22 mouse cellular contexts compared by ENCODE assay signal in genomic region chr8:70849333-70849990, GRCm38 (mm10). TPM values are rescaled to one million over a fixed set of nuclear protein-coding genes. Genes with fewer than 3 reads are reported as not detected.
DNase-seq lines count a peak whose midpoint lies in the region; ATAC-seq lines count a peak whose summit lies in the region.
"Had no signal": no experiment of that assay in that cellular context is flagged by ENCODE, and none has a peak within 500 bp of the region (broad histone marks: within the 10 kb centered on the region; RNA-seq: fewer than 3 reads in every experiment).

No protein-coding gene starts in this region.

- H3K27me3 ChIP-seq in heart, embryonic 10.5 days (ENCODE audit: insufficient read depth, poor library complexity, severe bottlenecking), result peaks cover 68% of the 10 kb centered on the region
- peaks cover 10% of the 10 kb centered on the region for H3K27me3 ChIP-seq in hindbrain, embryonic 12.5 days
- H3K27me3 ChIP-seq: embryonic facial prominence, embryonic 15.5 days; hindbrain, embryonic 15.5 days; limb, embryonic 15.5 days; midbrain, embryonic 13.5 days; neural tube, embryonic 13.5 days had no signal

- H3K4me1 ChIP-seq in heart, embryonic 10.5 days, result peaks cover 27% of the 10 kb centered on the region
- peaks cover 7% of the 10 kb centered on the region; the same call in 1 of the 2 replicates for H3K4me1 ChIP-seq in hindbrain, embryonic 12.5 days
- H3K4me1 ChIP-seq: embryonic facial prominence, embryonic 15.5 days had no signal

- intact Hi-C loops in heart, postnatal 25 days (cut with DNase I), result no loop called here

- H3K27ac ChIP-seq in heart, embryonic 10.5 days, result no peak overlapping the region
- H3K27ac ChIP-seq in hindbrain, embryonic 12.5 days, result no peak overlapping the region
- H3K27ac ChIP-seq: embryonic facial prominence, embryonic 15.5 days; hindbrain, embryonic 15.5 days; kidney, postnatal 0 days; limb, embryonic 15.5 days; midbrain, embryonic 13.5 days; neural tube, embryonic 13.5 days had no signal

- H3K4me2 ChIP-seq in hindbrain, embryonic 12.5 days (replicated peaks), result no peak overlapping the region
- H3K4me2 ChIP-seq: embryonic facial prominence, embryonic 15.5 days; hindbrain, embryonic 15.5 days; limb, embryonic 15.5 days; midbrain, embryonic 13.5 days; neural tube, embryonic 13.5 days had no signal

- no peak overlapping the region for H3K4me3 ChIP-seq in heart, embryonic 10.5 days
- no peak overlapping the region for H3K4me3 ChIP-seq in hindbrain, embryonic 12.5 days
- H3K4me3 ChIP-seq: embryonic facial prominence, embryonic 15.5 days; forebrain, embryonic 10.5 days; hindbrain, embryonic 15.5 days; limb, embryonic 15.5 days; midbrain, embryonic 13.5 days; neural tube, embryonic 13.5 days had no signal

- no peaks in the 10 kb centered on the region for H3K36me3 ChIP-seq in heart, embryonic 10.5 days
- peaks cover 26% of the 10 kb centered on the region for H3K36me3 ChIP-seq in hindbrain, embryonic 12.5 days
- H3K36me3 ChIP-seq: embryonic facial prominence, embryonic 15.5 days; hindbrain, embryonic 15.5 days; limb, embryonic 15.5 days had no signal

- ATAC-seq in hindbrain, embryonic 12.5 days (ENCODE audit: low FRiP score), result no peak
- ATAC-seq in inflammation-experienced regulatory T-cells, adult 6 months, result no peak
- ATAC-seq: midbrain, embryonic 13.5 days had no signal

- peak; percentile 65 for DNase-seq in adrenal gland, postnatal 10 days
- DNase-seq in adrenal gland, adult 8-10 months, result no peak
- peak; percentile 63 for DNase-seq in heart, adult 8-10 months (ENCODE audit: low spot score)
- DNase-seq in heart, embryonic 10.5 days (ENCODE audit: low spot score), result no peak
- peak; percentile 51 for DNase-seq in ZHBTc4 (ENCODE audit: low read depth, low spot score)
- DNase-seq in heart, postnatal 25 days (ENCODE audit: low spot score), result peak; percentile 49
- DNase-seq: adrenal gland, postnatal 36 days; cerebellum, adult 18-20 months; cerebellum, postnatal 25 days; kidney, adult 11 months; layer of hippocampus, postnatal 36 days; lung, postnatal 10 days; thymus, postnatal 14 days had no signal

- 77% methylated on average over 3 of the region's 3 CpGs for WGBS in heart, embryonic 10.5 days
- WGBS in hindbrain, embryonic 12.5 days, result 81% methylated on average over 3 of the region's 3 CpGs

- H3K9me3 ChIP-seq in heart, embryonic 10.5 days, result no peaks in the 10 kb centered on the region
- H3K9me3 ChIP-seq in hindbrain, embryonic 12.5 days (replicated peaks), result no peaks in the 10 kb centered on the region
- H3K9me3 ChIP-seq: embryonic facial prominence, embryonic 15.5 days; forebrain, embryonic 10.5 days; hindbrain, embryonic 15.5 days; limb, embryonic 15.5 days; midbrain, embryonic 13.5 days; neural tube, embryonic 13.5 days had no signal

- no peak overlapping the region for H3K9ac ChIP-seq in hindbrain, embryonic 12.5 days
- H3K9ac ChIP-seq: embryonic facial prominence, embryonic 15.5 days; hindbrain, embryonic 15.5 days; limb, embryonic 15.5 days; midbrain, embryonic 13.5 days; neural tube, embryonic 13.5 days had no signal

RNA-seq across cellular contexts. Expression of gene Arrdc2, which starts 9.9 kb away (rescaled TPM):
- 10 to 100 TPM; 11.2 to 13.8 TPM for total RNA-seq in adrenal gland, postnatal 10 days (2021)
- 10 to 100 TPM; 11.7 to 17.7 (median 14.5) TPM for total RNA-seq in adrenal gland, adult 8-10 months (2022)
- total RNA-seq in heart, adult 8-10 months (2022), result 10 to 100 TPM in 3 of 4 experiments, 1 to 10 TPM in 1; 7.9 to 23.0 (median 13.6) TPM
- 3.7 and 3.8 TPM in 2 replicates for polyA plus RNA-seq in heart, embryonic 10.5 days (2016; fragmentation: Nextera tagmentation; extraction: Ambion mirVana)
- 10 to 100 TPM in 1 of 2 experiments, 1 to 10 TPM in 1; 9.2 to 10.2 TPM for total RNA-seq in heart, postnatal 25 days (2021)
- 9.8 and 11.1 TPM in 2 replicates for polyA plus RNA-seq in hindbrain, embryonic 12.5 days (2016; fragmentation: Nextera tagmentation; extraction: Ambion mirVana)
- polyA plus RNA-seq in inflammation-experienced regulatory T-cells, adult 6 months (2017; shearing (Covaris generic)), result 1 to 10 TPM; 1.9 to 7.8 (median 3.7) TPM

RNA-seq across cellular contexts. Expression of gene Kcnn1, which starts 13.6 kb away (rescaled TPM):
- 1 to 10 TPM; 3.0 to 3.1 TPM for total RNA-seq in adrenal gland, postnatal 10 days (2021)
- 1 to 10 TPM; 4.2 to 4.7 (median 4.4) TPM for total RNA-seq in adrenal gland, adult 8-10 months (2022)
- total RNA-seq in heart, adult 8-10 months (2022), result 10 to 100 TPM; 12.5 to 14.4 (median 13.2) TPM
- 1.1 and 1.6 TPM in 2 replicates for polyA plus RNA-seq in heart, embryonic 10.5 days (2016; fragmentation: Nextera tagmentation; extraction: Ambion mirVana)
- 1 to 10 TPM; 8.1 to 8.6 TPM for total RNA-seq in heart, postnatal 25 days (2021)
- polyA plus RNA-seq in hindbrain, embryonic 12.5 days (2016; fragmentation: Nextera tagmentation; extraction: Ambion mirVana), result 22.1 and 23.8 TPM in 2 replicates
- polyA plus RNA-seq in inflammation-experienced regulatory T-cells, adult 6 months (2017; shearing (Covaris generic)), result not detected

RNA-seq across cellular contexts. Expression of gene Ccdc124, which starts 24.3 kb away (rescaled TPM):
- total RNA-seq in adrenal gland, postnatal 10 days (2021), result 10 to 100 TPM; 42.0 to 42.6 TPM
- 10 to 100 TPM; 48.5 to 68.7 (median 51.3) TPM for total RNA-seq in adrenal gland, adult 8-10 months (2022)
- total RNA-seq in heart, adult 8-10 months (2022), result 10 to 100 TPM; 37.9 to 47.4 (median 45.7) TPM
- polyA plus RNA-seq in heart, embryonic 10.5 days (2016; fragmentation: Nextera tagmentation; extraction: Ambion mirVana), result 120 and 143 TPM in 2 replicates
- total RNA-seq in heart, postnatal 25 days (2021), result 10 to 100 TPM; 46.6 to 47.7 TPM
- polyA plus RNA-seq in hindbrain, embryonic 12.5 days (2016; fragmentation: Nextera tagmentation; extraction: Ambion mirVana), result 131 and 139 TPM in 2 replicates
- 100 to 1,000 TPM in 1 of 3 experiments, 10 to 100 TPM in 2; 54.2 to 120 (median 63.1) TPM for polyA plus RNA-seq in inflammation-experienced regulatory T-cells, adult 6 months (2017; shearing (Covaris generic))

RNA-seq across cellular contexts. Expression of gene Il12rb1, which starts 41.2 kb away (rescaled TPM):
- under 1 TPM; 0.67 to 0.87 TPM for total RNA-seq in adrenal gland, postnatal 10 days (2021)
- under 1 TPM; 0.11 to 0.75 (median 0.22) TPM for total RNA-seq in adrenal gland, adult 8-10 months (2022)
- total RNA-seq in heart, adult 8-10 months (2022), result under 1 TPM in 2 of 4 experiments, not detected in 2; 0.16 to 0.49 TPM
- 0.12 TPM in 1 of 2 replicates, not detected in the other for polyA plus RNA-seq in heart, embryonic 10.5 days (2016; fragmentation: Nextera tagmentation; extraction: Ambion mirVana)
- total RNA-seq in heart, postnatal 25 days (2021), result not detected
- not detected in 2 replicates for polyA plus RNA-seq in hindbrain, embryonic 12.5 days (2016; fragmentation: Nextera tagmentation; extraction: Ambion mirVana)
- 10 to 100 TPM; 13.8 to 38.5 (median 18.3) TPM for polyA plus RNA-seq in inflammation-experienced regulatory T-cells, adult 6 months (2017; shearing (Covaris generic))
- total RNA-seq: adrenal gland, postnatal 36 days had no signal
- polyA plus RNA-seq: hindbrain, embryonic 15.5 days; midbrain, embryonic 13.5 days; neural tube, embryonic 13.5 days had no signal

RNA-seq across cellular contexts. Expression of gene Slc5a5, which starts 43.1 kb away (rescaled TPM):
- total RNA-seq in adrenal gland, postnatal 10 days (2021), result under 1 TPM; 0.27 to 0.42 TPM
- not detected for total RNA-seq in adrenal gland, adult 8-10 months (2022)
- not detected for total RNA-seq in heart, adult 8-10 months (2022)
- 0.07 and 0.29 TPM in 2 replicates for polyA plus RNA-seq in heart, embryonic 10.5 days (2016; fragmentation: Nextera tagmentation; extraction: Ambion mirVana)
- not detected for total RNA-seq in heart, postnatal 25 days (2021)
- polyA plus RNA-seq in hindbrain, embryonic 12.5 days (2016; fragmentation: Nextera tagmentation; extraction: Ambion mirVana), result 0.25 and 0.68 TPM in 2 replicates
- not detected for polyA plus RNA-seq in inflammation-experienced regulatory T-cells, adult 6 months (2017; shearing (Covaris generic))
- total RNA-seq: adrenal gland, postnatal 36 days had no signal

Comparison
In these comparisons a context has a peak if more than half of its experiments do, and no peak if none do; other contexts are left out.
1. DNase-seq: peak in adrenal gland, postnatal 10 days (single experiment), heart, adult 8-10 months (single experiment), ZHBTc4 (single experiment) and heart, postnatal 25 days (single experiment); none in adrenal gland, adult 8-10 months (single experiment) and heart, embryonic 10.5 days (single experiment).